Mouse (Mus musculus) embryonic fibroblast, embryonic 13.5 days (primary cell): ENCODE results near the gene Trim40.

ENCODE experiments used
- CTCF ChIP-seq: IDR thresholded peaks from 2 replicates; pipeline ENCODE4 v1.5.1; 2011; ENCODE audit warnings: mild to moderate bottlenecking, control low read depth, low read length, moderate library complexity, borderline replicate concordance; ENCODE audit not compliant: insufficient read depth
- POLR2A ChIP-seq: IDR thresholded peaks from 2 replicates; pipeline ENCODE4 v1.6.1; 2011; ENCODE audit warnings: low read depth, mild to moderate bottlenecking, control low read depth, low read length, moderate library complexity

GRCm38 (mm10) chr17:36896583-36896982 lies 6.7 kb upstream of the Trim40 start:
- no peak for TF ChIP-seq POLR2A
- no peak for TF ChIP-seq CTCF
